Mouse (Mus musculus) spleen, postnatal 36 days (tissue): ENCODE data around the gene Nxnl2.
A peak's percentile ranks its signal among the peaks of the same experiment; 100 is the strongest.
"Not testable (repeated sequence)": the region's sequence is repeated elsewhere in the genome, so short reads cannot be mapped to it uniquely, and the experiment has no call there.

Experiments used
- DNase-seq, 2 experiments: peaks; one replicate each; pipeline ENCODE4 v3.0.0; 2022; ENCODE audit warnings: low spot score in 2 of 2, mixed read lengths in 1 of 2

Nxnl2 gene

GRCm38 (mm10) chr13:51179362-51179761 lies 8.5 kb downstream of the Nxnl2 start:
- no peak for DNase-seq

- no peak for DNase-seq
Measured at GRCm38 (mm10) chr13:51182236-51182635, 11.4 kb downstream of the Nxnl2 start.

GRCm38 (mm10) chr13:51184896-51185295 lies 14.1 kb downstream of the Nxnl2 start:
- DNase-seq: no peak

- no peak for DNase-seq
Measured at GRCm38 (mm10) chr13:51190336-51190735, 19.5 kb downstream of the Nxnl2 start.

GRCm38 (mm10) chr13:51191416-51192140 lies 20.8 kb downstream of the Nxnl2 start:
- DNase-seq: peak in 1 of 2 experiments; percentile 12

GRCm38 (mm10) chr13:51193893-51194292 lies 23.1 kb downstream of the Nxnl2 start:
- DNase-seq: no peak

- no peak for DNase-seq
Measured at GRCm38 (mm10) chr13:51197699-51198098, 26.9 kb downstream of the Nxnl2 start.

- no peak for DNase-seq
Measured at GRCm38 (mm10) chr13:51198186-51198585, 27.4 kb downstream of the Nxnl2 start.

- not testable (repeated sequence) for DNase-seq
Measured at GRCm38 (mm10) chr13:51201985-51202843, 31.4 kb downstream of the Nxnl2 start.

- DNase-seq: peak; percentile 29 to 49
Measured at GRCm38 (mm10) chr13:51202844-51203173, 32.0 kb downstream of the Nxnl2 start.

GRCm38 (mm10) chr13:51203467-51203866 lies 32.6 kb downstream of the Nxnl2 start:
- DNase-seq: no peak

GRCm38 (mm10) chr13:51204081-51204480 lies 33.3 kb downstream of the Nxnl2 start:
- not testable (repeated sequence) for DNase-seq

- no peak for DNase-seq
Measured at GRCm38 (mm10) chr13:51207965-51208364, 37.1 kb downstream of the Nxnl2 start.

- no peak for DNase-seq
Measured at GRCm38 (mm10) chr13:51208378-51209100, 37.7 kb downstream of the Nxnl2 start.

- DNase-seq: no peak
Measured at GRCm38 (mm10) chr13:51210639-51211038, 39.8 kb downstream of the Nxnl2 start.

- no peak for DNase-seq
Measured at GRCm38 (mm10) chr13:51214746-51215145, 43.9 kb downstream of the Nxnl2 start.

- no peak for DNase-seq
Measured at GRCm38 (mm10) chr13:51220897-51221296, 50.1 kb downstream of the Nxnl2 start.

- no peak for DNase-seq
Measured at GRCm38 (mm10) chr13:51221425-51222160, 50.8 kb downstream of the Nxnl2 start.
